Mouse (Mus musculus) lung, embryonic 14.5 days (tissue): ENCODE measurements around the gene Cxcl14. TPM values are rescaled to one million over a fixed set of nuclear protein-coding genes. Genes with fewer than 3 reads are reported as not detected.

ENCODE experiments used
- ATAC-seq: fragments of 200-750 bp; cut with Nextera tagmentation; 2 replicates; pipeline ENCODE4 v1.8.0; 2017; ENCODE audit warnings: mild to moderate bottlenecking, moderate TSS enrichment, moderate library complexity; ENCODE audit not compliant: insufficient read depth
- DNase-seq: peaks from one replicate; pipeline ENCODE4 v3.0.0-alpha.2; 2015
- H3K27ac ChIP-seq: fragments of 300-500 bp; sonication (generic); 2 replicates; pipeline ENCODE4 v1.5.1; 2014; ENCODE audit warnings: low read depth, mild to moderate bottlenecking, moderate library complexity
- H3K27me3 ChIP-seq: fragments of 300-500 bp; sonication (generic); 2 replicates; pipeline ENCODE4 v1.6.1; 2014; ENCODE audit warnings: low read length, control low read depth; ENCODE audit not compliant: insufficient read depth
- H3K36me3 ChIP-seq: fragments of 300-500 bp; sonication (generic); 2 replicates; pipeline ENCODE4 v1.6.1; 2014; ENCODE audit warnings: control low read depth; ENCODE audit not compliant: insufficient read depth
- H3K4me1 ChIP-seq: fragments of 300-500 bp; sonication (generic); 2 replicates; pipeline ENCODE4 v1.6.1; 2014; ENCODE audit warnings: antibody characterized with exemption, control low read depth; ENCODE audit not compliant: insufficient read depth
- H3K4me2 ChIP-seq: fragments of 300-500 bp; sonication (generic); 2 replicates; pipeline ENCODE4 v1.6.1; 2014; ENCODE audit warnings: mild to moderate bottlenecking
- H3K4me3 ChIP-seq: fragments of 300-500 bp; sonication (generic); 2 replicates; pipeline ENCODE4 v1.5.1; 2014; ENCODE audit warnings: low read depth, low read length
- H3K9ac ChIP-seq: fragments of 300-500 bp; sonication (generic); 2 replicates; pipeline ENCODE4 v1.6.1; 2014
- H3K9me3 ChIP-seq: fragments of 300-500 bp; sonication (generic); 2 replicates; pipeline ENCODE4 v1.6.1; 2016; ENCODE audit warnings: low read depth, low read length, control low read depth
- CTCF ChIP-seq: IDR thresholded peaks from 2 replicates; pipeline ENCODE4 v1.5.1; 2016; ENCODE audit warnings: antibody characterized with exemption, low read depth
- WGBS: fragments of 180-500 bp; shearing (Covaris S2); extraction: QIAGEN DNeasy Blood & Tissue Kit; methylation state at CpG from one replicate; pipeline ENCODE4 v1.1.7; 2014; 5-methylcytosine and 5-hydroxymethylcytosine counted together
- polyA plus RNA-seq: library from polyadenylated mRNA; unstranded; fragments of >200 nt; fragmentation: Nextera tagmentation; extraction: Ambion mirVana; gene quantifications from 2 replicates; pipeline ENCODE4 v1.2.1, GENCODE M21; 2014

Cxcl14 gene
- polyA plus RNA-seq, 1 experiment from 2014 or later, result 9.8 TPM

- H3K27me3 ChIP-seq, result no peaks in the 10 kb centered on the region
- H3K4me1 ChIP-seq, result no peaks in the 10 kb centered on the region
- no peak overlapping the region for H3K27ac ChIP-seq
- H3K9me3 ChIP-seq, result no peaks in the 10 kb centered on the region
- no peak overlapping the region for H3K9ac ChIP-seq
- H3K36me3 ChIP-seq, result no peaks in the 10 kb centered on the region
- no peak overlapping the region for H3K4me3 ChIP-seq
- DNase-seq (no peak), ATAC-seq (no peak)
- 78% methylated on average over 8 of the region's 8 CpGs for WGBS
- no peak overlapping the region for H3K4me2 ChIP-seq
- TF ChIP-seq CTCF, result no peak
Measured at GRCm38 (mm10) chr13:56334236-56334635, 37.9 kb upstream of the Cxcl14 start.

- 70% methylated on average over 6 of the region's 6 CpGs for WGBS
- ATAC-seq, result no peak
- H3K4me2 ChIP-seq, result no peak overlapping the region
- no peak overlapping the region for H3K4me3 ChIP-seq
- DNase-seq, result no peak
- no peak overlapping the region for H3K9ac ChIP-seq
- H3K27me3 ChIP-seq, result no peaks in the 10 kb centered on the region
- H3K4me1 ChIP-seq, result no peaks in the 10 kb centered on the region
- no peaks in the 10 kb centered on the region for H3K9me3 ChIP-seq
- no peaks in the 10 kb centered on the region for H3K36me3 ChIP-seq
- no peak overlapping the region for H3K27ac ChIP-seq
- no peak for TF ChIP-seq CTCF
Measured at GRCm38 (mm10) chr13:56332356-56332755, 36.0 kb upstream of the Cxcl14 start.

- Histone ChIP-seq H3K27me3 (no peaks in the 10 kb centered on the region), H3K4me2 (no peak overlapping the region), H3K36me3 (no peaks in the 10 kb centered on the region), H3K27ac (no peak overlapping the region), H3K9me3 (no peaks in the 10 kb centered on the region), H3K9ac (no peak overlapping the region), H3K4me3 (no peak overlapping the region), H3K4me1 (no peaks in the 10 kb centered on the region)
- WGBS, result 59% methylated on average over 10 of the region's 10 CpGs
- TF ChIP-seq CTCF, result no peak
- ATAC-seq (no peak), DNase-seq (no peak)
Measured at GRCm38 (mm10) chr13:56330603-56331455, 34.5 kb upstream of the Cxcl14 start.

- Histone ChIP-seq H3K4me2 (no peak overlapping the region), H3K27ac (no peak overlapping the region), H3K36me3 (no peaks in the 10 kb centered on the region), H3K27me3 (no peaks in the 10 kb centered on the region), H3K4me1 (no peaks in the 10 kb centered on the region), H3K9ac (no peak overlapping the region), H3K4me3 (no peak overlapping the region), H3K9me3 (no peaks in the 10 kb centered on the region)
- no peak for ATAC-seq
- no peak for TF ChIP-seq CTCF
- 69% methylated on average over 6 of the region's 6 CpGs for WGBS
- DNase-seq, result no peak
Measured at GRCm38 (mm10) chr13:56329769-56330168, 33.4 kb upstream of the Cxcl14 start.

- DNase-seq (no peak), ATAC-seq (no peak)
- Histone ChIP-seq H3K27ac (no peak overlapping the region), H3K4me3 (no peak overlapping the region), H3K4me2 (no peak overlapping the region), H3K9me3 (no peaks in the 10 kb centered on the region), H3K36me3 (no peaks in the 10 kb centered on the region), H3K27me3 (no peaks in the 10 kb centered on the region), H3K9ac (no peak overlapping the region), H3K4me1 (no peaks in the 10 kb centered on the region)
- WGBS, result 80% methylated on average over 6 of the region's 6 CpGs
- TF ChIP-seq CTCF, result no peak
Measured at GRCm38 (mm10) chr13:56329165-56329564, 32.8 kb upstream of the Cxcl14 start.

- ATAC-seq (no peak), DNase-seq (no peak)
- WGBS, result 28% methylated on average over 6 of the region's 6 CpGs
- no peak overlapping the region for H3K27ac ChIP-seq
- H3K9me3 ChIP-seq, result no peaks in the 10 kb centered on the region
- H3K4me1 ChIP-seq, result no peaks in the 10 kb centered on the region
- no peaks in the 10 kb centered on the region for H3K36me3 ChIP-seq
- peak; percentile 46 for TF ChIP-seq CTCF
- H3K4me3 ChIP-seq, result no peak overlapping the region
- H3K9ac ChIP-seq, result no peak overlapping the region
- H3K4me2 ChIP-seq, result no peak overlapping the region
- no peaks in the 10 kb centered on the region for H3K27me3 ChIP-seq
Measured at GRCm38 (mm10) chr13:56327779-56328178, 31.4 kb upstream of the Cxcl14 start.

GRCm38 (mm10) chr13:56321635-56322034 lies 25.3 kb upstream of the Cxcl14 start:
- 82% methylated on average over 7 of the region's 7 CpGs for WGBS
- no peak overlapping the region for H3K9ac ChIP-seq
- H3K4me3 ChIP-seq, result no peak overlapping the region
- no peak for TF ChIP-seq CTCF
- no peaks in the 10 kb centered on the region for H3K36me3 ChIP-seq
- H3K9me3 ChIP-seq, result no peaks in the 10 kb centered on the region
- DNase-seq, result no peak
- no peaks in the 10 kb centered on the region for H3K4me1 ChIP-seq
- H3K4me2 ChIP-seq, result no peak overlapping the region
- no peak for ATAC-seq
- H3K27ac ChIP-seq, result no peak overlapping the region
- no peaks in the 10 kb centered on the region for H3K27me3 ChIP-seq
